Mouse (Mus musculus) limb, embryonic 11.5 days (tissue): ENCODE measurements at regions not wholly inside any gene's neighbourhood (a gene's known extent, or its start where the extent isn't known, plus 50 kb on each side); places are given as distances from the start of the nearest gene placed in this dataset.

Experiments
- ATAC-seq: fragments of 200-750 bp; cut with Nextera tagmentation; 2 replicates; pipeline ENCODE4 v1.8.0; 2017; ENCODE audit warnings: low read depth; ENCODE audit not compliant: insufficient number of reproducible peaks, low FRiP score, low TSS enrichment
- DNase-seq: peaks from one replicate; pipeline ENCODE4 v3.0.0-alpha.2; 2015; ENCODE audit warnings: low spot score
- H3K27ac ChIP-seq: fragments of 300-500 bp; sonication (generic); replicated peaks from 2 replicates; pipeline ENCODE4 v1.5.1; 2014; ENCODE audit warnings: low read depth, mild to moderate bottlenecking, low read length
- H3K27me3 ChIP-seq: fragments of 300-500 bp; sonication (generic); 2 replicates; pipeline ENCODE4 v1.6.1; 2014; ENCODE audit warnings: mild to moderate bottlenecking, low read length, mixed read lengths; ENCODE audit not compliant: control insufficient read depth, insufficient read depth
- H3K36me3 ChIP-seq: fragments of 300-500 bp; sonication (generic); 2 replicates; pipeline ENCODE4 v1.6.1; 2014; ENCODE audit warnings: mild to moderate bottlenecking, low read length, moderate library complexity, mixed read lengths; ENCODE audit not compliant: control insufficient read depth, insufficient read depth
- H3K4me1 ChIP-seq: fragments of 300-500 bp; sonication (generic); 2 replicates; pipeline ENCODE4 v1.6.1; 2014; ENCODE audit warnings: low read length, mixed read lengths; ENCODE audit not compliant: control insufficient read depth, insufficient read depth
- H3K4me2 ChIP-seq: fragments of 300-500 bp; sonication (generic); 2 replicates; pipeline ENCODE4 v1.6.1; 2014; ENCODE audit warnings: low read depth, mild to moderate bottlenecking, moderate library complexity; ENCODE audit not compliant: severe bottlenecking
- H3K4me3 ChIP-seq: fragments of 300-500 bp; sonication (generic); 2 replicates; pipeline ENCODE4 v1.5.1; 2014; ENCODE audit warnings: low read depth, low read length
- H3K9ac ChIP-seq: fragments of 300-500 bp; sonication (generic); 2 replicates; pipeline ENCODE4 v1.6.1; 2014; ENCODE audit warnings: mild to moderate bottlenecking, low read length
- H3K9me3 ChIP-seq: fragments of 300-500 bp; sonication (generic); 2 replicates; pipeline ENCODE4 v1.6.1; 2016; ENCODE audit warnings: low read length; ENCODE audit not compliant: control insufficient read depth
- WGBS: fragments of 180-500 bp; shearing (Covaris S2); extraction: QIAGEN DNeasy Blood & Tissue Kit; methylation state at CpG from one replicate; pipeline ENCODE4 v1.1.7; 2014; 5-methylcytosine and 5-hydroxymethylcytosine counted together

DNA sequence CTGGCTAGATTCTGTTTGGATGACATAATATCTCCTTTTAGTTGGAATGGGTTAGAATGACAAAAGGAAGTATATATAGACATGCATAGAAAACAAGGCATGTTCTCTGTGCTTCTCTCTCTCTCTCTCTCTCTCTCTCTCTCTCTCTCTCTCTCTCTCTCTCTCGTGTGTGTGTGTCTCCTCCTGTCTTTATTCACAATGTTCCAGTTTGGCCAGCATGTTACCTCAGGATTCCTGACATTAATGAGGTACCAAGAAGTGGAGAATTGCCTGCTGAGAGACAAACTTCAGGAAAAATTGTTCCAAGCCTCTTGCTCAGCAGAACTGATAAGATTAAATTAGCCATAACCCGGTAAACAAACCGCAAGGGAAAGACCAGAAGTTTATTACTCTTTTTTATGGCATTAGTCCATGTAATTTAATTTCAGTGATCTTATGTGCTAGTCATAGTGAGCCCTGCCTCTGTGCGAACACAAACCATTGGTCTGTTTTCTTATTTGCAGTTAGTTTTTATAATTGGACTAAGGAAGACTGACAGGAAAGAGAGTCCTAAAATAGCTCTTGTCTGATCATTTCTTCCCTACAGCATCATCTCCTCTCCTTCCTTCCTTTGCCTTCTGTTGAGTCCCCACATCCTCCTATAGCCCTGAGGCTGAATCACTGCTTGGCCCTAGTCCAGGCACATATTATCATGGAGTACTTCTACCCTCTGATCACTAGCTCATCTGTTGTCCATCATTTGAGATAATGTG, 323.5 kb upstream of the 1700056E22Rik start:
- H3K4me3 ChIP-seq, result no peak overlapping the region
- H3K27me3 ChIP-seq, result no peaks in the 10 kb centered on the region
- H3K4me1 ChIP-seq, result peaks cover 5% of the 10 kb centered on the region
- ATAC-seq (no peak), DNase-seq (no peak)
- no peak overlapping the region for H3K4me2 ChIP-seq
- no peak overlapping the region for H3K27ac ChIP-seq
- H3K36me3 ChIP-seq, result no peaks in the 10 kb centered on the region
- no peaks in the 10 kb centered on the region for H3K9me3 ChIP-seq
- H3K9ac ChIP-seq, result no peak overlapping the region
- 67% methylated on average over 4 of the region's 4 CpGs for WGBS

DNA sequence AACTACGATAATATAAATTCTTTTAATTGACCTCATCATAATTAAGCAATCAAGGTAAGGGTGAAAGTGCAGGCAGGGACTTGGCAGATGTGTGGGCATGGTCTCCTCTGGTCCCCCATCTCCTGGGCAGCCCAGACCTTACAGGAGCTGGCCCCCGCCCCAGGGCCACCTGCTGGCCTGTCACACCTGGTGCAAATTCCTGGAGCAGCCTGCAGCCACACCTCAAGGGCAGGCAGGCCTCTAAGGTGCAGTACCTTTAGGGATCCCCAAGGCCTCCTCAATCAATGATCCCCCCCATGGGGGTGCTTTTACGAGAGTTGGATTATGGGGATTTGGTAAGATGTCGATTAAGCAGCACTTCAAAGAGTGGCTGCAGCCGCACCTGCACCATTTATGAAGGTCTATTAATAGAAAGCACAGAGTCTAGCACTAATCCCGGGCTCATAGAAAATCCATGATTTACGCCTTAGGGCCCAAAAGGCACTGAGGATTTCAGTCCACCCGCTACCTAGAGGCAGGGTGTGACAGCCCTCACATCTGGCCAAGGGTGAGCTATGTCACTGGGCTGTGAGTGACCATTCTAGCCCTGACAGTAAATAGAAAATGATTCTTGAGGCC, 319.8 kb upstream of the 1700056E22Rik start:
- DNase-seq, result peak; percentile 47
- H3K27ac ChIP-seq, result no peak overlapping the region
- no peak overlapping the region for H3K4me3 ChIP-seq
- H3K27me3 ChIP-seq, result no peaks in the 10 kb centered on the region
- peak; percentile 79 for ATAC-seq
- H3K36me3 ChIP-seq, result no peaks in the 10 kb centered on the region
- no peak overlapping the region for H3K4me2 ChIP-seq
- no peaks in the 10 kb centered on the region for H3K9me3 ChIP-seq
- peaks cover 5% of the 10 kb centered on the region for H3K4me1 ChIP-seq
- no peak overlapping the region for H3K9ac ChIP-seq
- 41% methylated on average over 8 of the region's 8 CpGs for WGBS

- 84% methylated on average over 5 of the region's 5 CpGs for WGBS
- Histone ChIP-seq H3K4me2 (no peak overlapping the region), H3K9me3 (no peaks in the 10 kb centered on the region), H3K4me1 (peaks cover 5% of the 10 kb centered on the region), H3K36me3 (no peaks in the 10 kb centered on the region), H3K4me3 (no peak overlapping the region), H3K9ac (no peak overlapping the region), H3K27me3 (no peaks in the 10 kb centered on the region), H3K27ac (no peak overlapping the region)
- DNase-seq (no peak), ATAC-seq (no peak)
These were observed 317.7 kb upstream of the 1700056E22Rik start for GRCm38 (mm10) chr1:184351760-184352159.

DNA sequence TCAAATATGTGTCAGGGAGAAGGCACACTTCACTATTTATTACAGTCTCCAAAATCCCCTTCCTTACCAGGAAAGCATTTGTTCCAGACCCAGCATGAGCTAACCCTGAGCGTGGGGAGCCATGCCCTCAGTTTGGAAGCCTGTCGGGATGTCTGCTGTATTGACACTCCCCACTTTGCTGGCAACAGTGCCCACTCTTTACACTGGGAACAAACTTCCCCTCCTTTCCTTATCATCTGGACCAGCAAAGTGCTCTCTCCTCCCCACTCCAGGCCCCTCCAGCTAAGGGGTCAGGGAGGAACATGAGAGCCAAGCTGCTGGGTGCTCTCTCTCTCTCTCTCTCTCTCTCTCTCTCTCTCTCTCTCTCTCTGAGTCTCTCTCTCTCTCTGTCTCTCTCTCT, 310.7 kb upstream of the 1700056E22Rik start:
- Histone ChIP-seq H3K4me3 (no peak overlapping the region), H3K36me3 (no peaks in the 10 kb centered on the region), H3K4me1 (no peaks in the 10 kb centered on the region), H3K27me3 (no peaks in the 10 kb centered on the region), H3K4me2 (no peak overlapping the region), H3K27ac (no peak overlapping the region), H3K9ac (no peak overlapping the region), H3K9me3 (peaks cover 2% of the 10 kb centered on the region; the same call in 1 of the 2 replicates)
- ATAC-seq (no peak), DNase-seq (no peak)
- 75% methylated on average over 2 of the region's 2 CpGs for WGBS

- H3K27ac ChIP-seq, result no peak overlapping the region
- no peak for DNase-seq
- H3K9me3 ChIP-seq, result no peaks in the 10 kb centered on the region
- H3K4me3 ChIP-seq, result no peak overlapping the region
- H3K4me2 ChIP-seq, result no peak overlapping the region
- H3K36me3 ChIP-seq, result no peaks in the 10 kb centered on the region
- H3K27me3 ChIP-seq, result no peaks in the 10 kb centered on the region
- ATAC-seq, result no peak
- WGBS, result 74% methylated on average over 3 of the region's 3 CpGs
- no peak overlapping the region for H3K9ac ChIP-seq
- H3K4me1 ChIP-seq, result 0 out of 2 replicates have a peak, but pooled peaks cover 5% of the 10 kb centered on the region
These were observed 301.9 kb upstream of the 1700056E22Rik start for GRCm38 (mm10) chr1:184335952-184336351.

DNA sequence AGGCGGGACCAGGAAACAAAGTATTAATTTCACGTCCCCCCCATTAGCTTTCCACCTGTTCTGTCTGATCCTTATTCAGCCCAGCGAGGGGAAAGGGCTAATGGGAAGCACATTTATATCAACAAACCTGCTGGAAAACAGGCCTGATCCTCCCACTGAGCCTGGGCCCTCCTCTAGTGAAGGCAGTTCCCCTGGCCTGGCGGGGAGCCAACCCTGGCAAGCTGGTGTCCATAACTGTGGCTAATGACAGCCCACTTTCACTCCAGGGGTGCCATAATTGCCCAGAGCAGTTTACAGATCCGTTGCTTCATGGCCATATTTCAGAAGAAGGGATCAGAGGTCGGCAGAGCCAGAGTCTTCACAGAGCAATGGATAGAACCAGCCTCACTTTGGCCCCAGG, 301.2 kb upstream of the 1700056E22Rik start:
- H3K36me3 ChIP-seq, result no peaks in the 10 kb centered on the region
- 0 out of 2 replicates have a peak, but pooled peaks cover 5% of the 10 kb centered on the region for H3K4me1 ChIP-seq
- DNase-seq (peak; percentile 79), ATAC-seq (peak; percentile 82)
- no peak overlapping the region for H3K4me2 ChIP-seq
- 14% methylated on average over 6 of the region's 6 CpGs for WGBS
- no peaks in the 10 kb centered on the region for H3K27me3 ChIP-seq
- peak overlapping the region; percentile 52; the same call in 1 of the 2 replicates for H3K27ac ChIP-seq
- H3K9ac ChIP-seq, result no peak overlapping the region
- H3K9me3 ChIP-seq, result no peaks in the 10 kb centered on the region
- H3K4me3 ChIP-seq, result no peak overlapping the region

GRCm38 (mm10) chr1:184334818-184335217, 300.7 kb upstream of the 1700056E22Rik start:
- 0 out of 2 replicates have a peak, but pooled peaks cover 5% of the 10 kb centered on the region for H3K4me1 ChIP-seq
- H3K27me3 ChIP-seq, result no peaks in the 10 kb centered on the region
- peak; percentile 62 for ATAC-seq
- no peaks in the 10 kb centered on the region for H3K36me3 ChIP-seq
- 20% methylated on average over 5 of the region's 5 CpGs for WGBS
- no peak overlapping the region for H3K4me2 ChIP-seq
- H3K4me3 ChIP-seq, result no peak overlapping the region
- no peak overlapping the region for H3K9ac ChIP-seq
- H3K27ac ChIP-seq, result peak overlapping the region; percentile 45
- no peaks in the 10 kb centered on the region for H3K9me3 ChIP-seq
- peak; percentile 40 for DNase-seq

GRCm38 (mm10) chr1:184333086-184333485, 299.0 kb upstream of the 1700056E22Rik start:
- H3K27me3 ChIP-seq, result no peaks in the 10 kb centered on the region
- no peak overlapping the region for H3K4me3 ChIP-seq
- H3K9me3 ChIP-seq, result no peaks in the 10 kb centered on the region
- H3K27ac ChIP-seq, result no peak overlapping the region
- H3K9ac ChIP-seq, result no peak overlapping the region
- WGBS, result 80% methylated on average over 5 of the region's 5 CpGs
- H3K4me2 ChIP-seq, result no peak overlapping the region
- no peak for ATAC-seq
- no peaks in the 10 kb centered on the region for H3K36me3 ChIP-seq
- H3K4me1 ChIP-seq, result peaks cover 7% of the 10 kb centered on the region; the same call in 1 of the 2 replicates
- DNase-seq, result no peak
